Mouse (Mus musculus) heart, postnatal 14 days (tissue): ENCODE measurements around the gene Srgap3. TPM values are rescaled to one million over a fixed set of nuclear protein-coding genes. Genes with fewer than 3 reads are reported as not detected.
A peak's percentile ranks its signal among the peaks of the same experiment; 100 is the strongest.
"Not testable (repeated sequence)": the region's sequence is repeated elsewhere in the genome, so short reads cannot be mapped to it uniquely, and the experiment has no call there.

Source experiments
- DNase-seq, 2 experiments: peaks; one replicate each; pipeline ENCODE4 v3.0.0; 2021 to 2022
- intact Hi-C: fragments of 180-260 bp; cut with DNase I; formaldehyde crosslinking; loops from one replicate; pipeline ENCODE4 v1.15.1; 2025
- total RNA-seq, 2 experiments: library from RNA; stranded (reverse); gene quantifications; 2 replicates each; pipeline ENCODE4 v1.2.3; 2021

Gene Srgap3
- total RNA-seq, 2 experiments from 2014 or later: 1.5 to 1.9 TPM

GRCm38 (mm10) chr6:112756866-112757265, 190.2 kb downstream of the Srgap3 start:
- intact Hi-C loops: no loop called here
- no peak for DNase-seq

- no peak for DNase-seq
- intact Hi-C loops: no loop called here
Measured at GRCm38 (mm10) chr6:112754994-112755393, 192.1 kb downstream of the Srgap3 start.

- intact Hi-C loops: no loop called here
- no peak for DNase-seq
Measured at GRCm38 (mm10) chr6:112752517-112752916, 194.5 kb downstream of the Srgap3 start.

GRCm38 (mm10) chr6:112752007-112752406, 195.1 kb downstream of the Srgap3 start:
- intact Hi-C loops: no loop called here
- DNase-seq: no peak

GRCm38 (mm10) chr6:112742297-112742696, 204.8 kb downstream of the Srgap3 start:
- peak in 1 of 2 experiments; percentile 20 for DNase-seq
- intact Hi-C loops: no loop called here

GRCm38 (mm10) chr6:112741766-112742165, 205.3 kb downstream of the Srgap3 start:
- no peak for DNase-seq
- intact Hi-C loops: no loop called here

GRCm38 (mm10) chr6:112739635-112740034, 207.4 kb downstream of the Srgap3 start:
- DNase-seq: no peak
- intact Hi-C loops: no loop called here

GRCm38 (mm10) chr6:112738924-112739323, 208.1 kb downstream of the Srgap3 start:
- intact Hi-C loops: no loop called here
- no peak for DNase-seq

- no peak for DNase-seq
Measured at GRCm38 (mm10) chr6:112736471-112736870, 210.6 kb downstream of the Srgap3 start.

GRCm38 (mm10) chr6:112735054-112735453, 212.0 kb downstream of the Srgap3 start:
- DNase-seq: no peak
- intact Hi-C loops: no loop called here

More at GRCm38 (mm10) chr6:112736471-112736870, 210.6 kb downstream of the Srgap3 start:
- intact Hi-C loops: no loop called here

GRCm38 (mm10) chr6:112733942-112734341, 213.1 kb downstream of the Srgap3 start:
- intact Hi-C loops: no loop called here
- no peak for DNase-seq

- intact Hi-C loops: no loop called here
- DNase-seq: no peak
Measured at GRCm38 (mm10) chr6:112732434-112732833, 214.6 kb downstream of the Srgap3 start.

GRCm38 (mm10) chr6:112731386-112731785, 215.7 kb downstream of the Srgap3 start:
- peak in 1 of 2 experiments; percentile 19 for DNase-seq
- intact Hi-C loops: no loop called here

- intact Hi-C loops: no loop called here
- peak; percentile 30 to 49 for DNase-seq
Measured at GRCm38 (mm10) chr6:112728760-112729422, 218.2 kb downstream of the Srgap3 start.

- no peak for DNase-seq
- intact Hi-C loops: no loop called here
Measured at GRCm38 (mm10) chr6:112725468-112725867, 221.6 kb downstream of the Srgap3 start.

GRCm38 (mm10) chr6:112720409-112721080, 226.5 kb downstream of the Srgap3 start:
- intact Hi-C loops: no loop called here

GRCm38 (mm10) chr6:112719983-112720382, 227.1 kb downstream of the Srgap3 start:
- no peak for DNase-seq
- intact Hi-C loops: loop anchor here (5.0 kb wide), 1 partner anchor 62 kb away; no protein-coding TSS in a partner anchor

More at GRCm38 (mm10) chr6:112720409-112721080, 226.5 kb downstream of the Srgap3 start:
- DNase-seq: no peak

GRCm38 (mm10) chr6:112717168-112717567, 229.9 kb downstream of the Srgap3 start:
- intact Hi-C loops: loop anchor here (1.0 to 5.0 kb wide), 2 partner anchors 65 to 283 kb away; no protein-coding TSS in a partner anchor
- peak in 1 of 2 experiments; percentile 34 for DNase-seq

- no peak for DNase-seq
- intact Hi-C loops: no loop called here
Measured at GRCm38 (mm10) chr6:112713951-112714350, 233.1 kb downstream of the Srgap3 start.

GRCm38 (mm10) chr6:112702296-112702695, 244.8 kb downstream of the Srgap3 start:
- not testable (repeated sequence) for DNase-seq
- intact Hi-C loops: loop anchor here (5.0 kb wide), 1 partner anchor 80 kb away; no protein-coding TSS in a partner anchor

- intact Hi-C loops: loop anchor here (5.0 kb wide), 1 partner anchor 82 kb away; no protein-coding TSS in a partner anchor
- peak; percentile 57 to 78 for DNase-seq
Measured at GRCm38 (mm10) chr6:112700392-112700791, 246.7 kb downstream of the Srgap3 start.
